Mouse (Mus musculus) neural tube, embryonic 11.5 days (tissue): ENCODE measurements around the gene 1810010H24Rik. TPM values are rescaled to one million over a fixed set of nuclear protein-coding genes. Genes with fewer than 3 reads are reported as not detected.
A peak's percentile ranks its signal among the peaks of the same experiment; 100 is the strongest.
"Not testable (repeated sequence)": the region's sequence is repeated elsewhere in the genome, so short reads cannot be mapped to it uniquely, and the experiment has no call there.

ENCODE experiments used
- ATAC-seq: fragments of 200-750 bp; cut with Nextera tagmentation; 2 replicates; pipeline ENCODE4 v1.8.0; 2017; ENCODE audit warnings: moderate number of reproducible peaks, mild to moderate bottlenecking, moderate TSS enrichment, moderate library complexity; ENCODE audit not compliant: insufficient read depth, low FRiP score, low TSS enrichment
- DNase-seq: peaks from one replicate; pipeline ENCODE4 v3.0.0-alpha.2; 2015; ENCODE audit warnings: low spot score
- H3K27ac ChIP-seq: fragments of 300-500 bp; sonication (generic); 2 replicates; pipeline ENCODE4 v1.5.1; 2014; ENCODE audit warnings: low read depth, mild to moderate bottlenecking, low read length
- H3K27me3 ChIP-seq: fragments of 300-500 bp; sonication (generic); 2 replicates; pipeline ENCODE4 v1.6.1; 2014; ENCODE audit warnings: mild to moderate bottlenecking, low read length, mixed read lengths; ENCODE audit not compliant: control insufficient read depth, insufficient read depth
- H3K36me3 ChIP-seq: fragments of 300-500 bp; sonication (generic); 2 replicates; pipeline ENCODE4 v1.6.1; 2014; ENCODE audit warnings: mild to moderate bottlenecking, low read length, moderate library complexity, mixed read lengths; ENCODE audit not compliant: control insufficient read depth, insufficient read depth
- H3K4me1 ChIP-seq: fragments of 300-500 bp; sonication (generic); 2 replicates; pipeline ENCODE4 v1.6.1; 2014; ENCODE audit warnings: low read length, mixed read lengths; ENCODE audit not compliant: control insufficient read depth, insufficient read depth
- H3K4me2 ChIP-seq: fragments of 300-500 bp; sonication (generic); 2 replicates; pipeline ENCODE4 v1.6.1; 2014; ENCODE audit warnings: low read depth, mild to moderate bottlenecking, moderate library complexity
- H3K4me3 ChIP-seq: fragments of 300-500 bp; sonication (generic); 2 replicates; pipeline ENCODE4 v1.5.1; 2014; ENCODE audit warnings: low read depth, low read length
- H3K9ac ChIP-seq: fragments of 300-500 bp; sonication (generic); 2 replicates; pipeline ENCODE4 v1.6.1; 2014; ENCODE audit warnings: mild to moderate bottlenecking, low read length
- H3K9me3 ChIP-seq: fragments of 300-500 bp; sonication (generic); 2 replicates; pipeline ENCODE4 v1.6.1; 2016; ENCODE audit warnings: low read length; ENCODE audit not compliant: control insufficient read depth
- WGBS: fragments of 180-500 bp; shearing (Covaris S2); extraction: QIAGEN DNeasy Blood & Tissue Kit; methylation state at CpG from one replicate; pipeline ENCODE4 v1.1.7; 2014; 5-methylcytosine and 5-hydroxymethylcytosine counted together
- polyA plus RNA-seq: library from polyadenylated mRNA; unstranded; fragments of >200 nt; fragmentation: Nextera tagmentation; extraction: Ambion mirVana; gene quantifications from 2 replicates; pipeline ENCODE4 v1.2.1, GENCODE M21; 2014

The 1810010H24Rik gene
- polyA plus RNA-seq, result 3.5 and 4.5 TPM in 2 replicates

- peak within 1 kb of the TSS; percentile 50 for H3K4me3 ChIP-seq
- H3K9ac ChIP-seq, result peak within 1 kb of the TSS; percentile 63
- no peaks in the 10 kb centered on the region for H3K27me3 ChIP-seq
- H3K36me3 ChIP-seq, result no peaks in the 10 kb centered on the region
- H3K4me1 ChIP-seq, result peaks cover 12% of the 10 kb centered on the region
- ATAC-seq, result peak; percentile 12; the same call in 1 of the 2 replicates
- peak within 1 kb of the TSS; percentile 94 for H3K4me2 ChIP-seq
- H3K9me3 ChIP-seq, result no peaks in the 10 kb centered on the region
- under 1% methylated on average over 45 of the region's 45 CpGs for WGBS
- H3K27ac ChIP-seq, result no peak within 1 kb of the TSS
- peak; percentile 57 for DNase-seq
Measured at GRCm38 (mm10) chr11:107025411-107026321, at the start of gene 1810010H24Rik. TSS of gene 1810010H24Rik (plus strand) at chr11:107025681.

DNA sequence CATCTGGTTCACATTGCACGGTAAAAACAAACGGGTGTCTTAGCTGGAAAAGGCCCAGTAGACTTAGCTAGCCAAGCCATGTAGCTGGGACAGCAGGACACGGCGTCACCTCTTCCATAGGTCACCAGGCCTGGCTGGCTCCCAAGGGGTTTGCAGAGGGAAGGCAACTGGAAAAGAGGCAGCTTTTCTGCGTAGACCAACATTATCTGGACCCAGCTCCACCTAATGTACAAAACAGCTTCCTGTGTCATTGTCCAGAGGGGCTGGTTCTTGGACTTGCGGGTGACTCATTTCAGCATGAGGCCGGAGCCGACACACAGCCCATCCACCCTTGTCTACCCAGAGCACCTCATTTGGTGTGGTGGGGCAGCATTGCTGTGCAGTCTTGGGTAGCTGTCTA lies 49.3 kb upstream of the 1810010H24Rik start:
- no peak for ATAC-seq
- Histone ChIP-seq H3K27ac (no peak overlapping the region), H3K36me3 (no peaks in the 10 kb centered on the region), H3K9me3 (no peaks in the 10 kb centered on the region), H3K4me2 (no peak overlapping the region), H3K9ac (no peak overlapping the region), H3K4me1 (no peaks in the 10 kb centered on the region), H3K27me3 (no peaks in the 10 kb centered on the region), H3K4me3 (no peak overlapping the region)
- WGBS, result 80% methylated on average over 8 of the region's 8 CpGs
- no peak for DNase-seq

DNA sequence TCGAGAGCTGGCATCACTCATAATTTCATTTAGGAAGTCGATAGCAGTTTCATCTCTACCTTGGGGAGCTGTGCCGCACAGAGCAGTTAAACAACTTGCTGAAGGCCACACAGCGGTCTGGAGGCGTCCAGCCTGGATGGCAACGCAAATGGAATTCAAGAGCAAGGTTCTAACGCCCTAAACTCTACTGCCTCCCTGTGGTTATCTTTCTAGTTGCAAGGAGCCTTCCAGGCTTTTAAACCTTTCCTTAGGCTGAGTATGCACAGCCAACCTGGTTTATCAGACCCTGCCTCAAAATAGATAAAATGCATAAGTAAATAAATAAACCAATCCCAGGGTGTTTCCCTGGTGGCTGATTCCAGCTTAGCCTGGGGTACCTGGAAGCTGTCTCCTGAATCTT lies 45.0 kb upstream of the 1810010H24Rik start:
- no peak overlapping the region for H3K27ac ChIP-seq
- WGBS, result 25% methylated on average over 7 of the region's 7 CpGs
- H3K9me3 ChIP-seq, result no peaks in the 10 kb centered on the region
- H3K4me3 ChIP-seq, result no peak overlapping the region
- H3K36me3 ChIP-seq, result no peaks in the 10 kb centered on the region
- no peak overlapping the region for H3K9ac ChIP-seq
- ATAC-seq (no peak; the same call in 1 of the 2 replicates), DNase-seq (peak; percentile 64)
- no peaks in the 10 kb centered on the region for H3K4me1 ChIP-seq
- no peak overlapping the region for H3K4me2 ChIP-seq
- H3K27me3 ChIP-seq, result no peaks in the 10 kb centered on the region

DNA sequence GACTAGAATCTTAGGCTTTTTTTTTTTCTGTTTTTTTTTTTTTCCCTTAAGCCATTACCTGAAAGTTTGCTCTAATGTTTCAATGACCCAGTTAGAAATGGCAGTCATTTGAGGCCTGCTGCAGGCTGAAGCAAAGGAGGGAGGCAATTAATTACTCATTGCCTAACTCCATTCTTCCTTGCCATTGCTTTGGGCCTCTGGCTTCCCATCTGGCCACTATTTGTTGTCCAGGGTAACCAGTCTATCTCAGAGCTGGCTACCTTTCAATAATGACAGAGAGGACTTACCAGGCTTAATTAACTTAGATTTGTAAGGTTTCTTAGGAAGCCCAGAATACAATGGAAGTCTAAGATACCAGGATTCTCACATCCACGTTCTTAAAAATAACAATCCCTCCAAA lies 43.7 kb upstream of the 1810010H24Rik start:
- no peak for ATAC-seq
- H3K27me3 ChIP-seq, result no peaks in the 10 kb centered on the region
- no peak overlapping the region for H3K4me2 ChIP-seq
- H3K4me3 ChIP-seq, result no peak overlapping the region
- H3K9ac ChIP-seq, result no peak overlapping the region
- DNase-seq, result peak; percentile 26
- H3K4me1 ChIP-seq, result no peaks in the 10 kb centered on the region
- H3K36me3 ChIP-seq, result no peaks in the 10 kb centered on the region; the same call in 1 of the 2 replicates
- H3K27ac ChIP-seq, result no peak overlapping the region
- no peaks in the 10 kb centered on the region for H3K9me3 ChIP-seq
- WGBS, result 38% methylated on average over 1 of the region's 1 CpGs

- Histone ChIP-seq H3K4me3 (no peak overlapping the region), H3K27ac (no peak overlapping the region), H3K36me3 (no peaks in the 10 kb centered on the region; the same call in 1 of the 2 replicates), H3K4me1 (no peaks in the 10 kb centered on the region), H3K4me2 (no peak overlapping the region), H3K9me3 (no peaks in the 10 kb centered on the region), H3K27me3 (no peaks in the 10 kb centered on the region), H3K9ac (no peak overlapping the region)
- 56% methylated on average over 5 of the region's 5 CpGs for WGBS
- ATAC-seq, result no peak
- DNase-seq, result no peak
Measured at GRCm38 (mm10) chr11:106982351-106982750, 43.1 kb upstream of the 1810010H24Rik start.

- not testable (repeated sequence) for H3K4me1 ChIP-seq, H3K27ac ChIP-seq, ATAC-seq, H3K4me3 ChIP-seq, H3K9me3 ChIP-seq, H3K36me3 ChIP-seq, DNase-seq, H3K9ac ChIP-seq, H3K27me3 ChIP-seq, H3K4me2 ChIP-seq
- 89% methylated on average over 9 of the region's 9 CpGs for WGBS
Measured at GRCm38 (mm10) chr11:106985979-106986604, 39.4 kb upstream of the 1810010H24Rik start.

DNA sequence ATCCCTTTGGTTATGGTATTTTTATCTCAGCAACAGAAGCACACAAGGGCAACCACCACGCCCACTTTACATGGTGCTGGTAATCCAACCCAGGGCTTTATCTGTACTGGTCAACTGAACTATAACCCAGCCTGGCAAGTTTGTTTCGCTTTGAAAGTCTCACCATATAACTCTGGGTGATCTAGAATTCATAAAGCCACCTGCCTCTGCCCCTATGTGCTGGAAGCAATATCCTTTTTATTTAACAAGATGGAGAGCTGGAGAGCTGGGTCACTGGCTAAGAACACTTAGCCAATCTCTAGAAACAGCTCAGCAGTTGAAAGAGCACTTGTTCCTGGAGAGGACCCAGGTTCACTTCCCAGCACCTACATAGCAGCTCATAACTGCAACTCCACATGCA lies 38.1 kb upstream of the 1810010H24Rik start:
- H3K4me1 ChIP-seq, result no peaks in the 10 kb centered on the region
- no peak overlapping the region for H3K27ac ChIP-seq
- H3K36me3 ChIP-seq, result peaks cover 11% of the 10 kb centered on the region
- no peak overlapping the region for H3K4me2 ChIP-seq
- WGBS, result 94% methylated on average over 2 of the region's 2 CpGs
- no peaks in the 10 kb centered on the region for H3K9me3 ChIP-seq
- H3K4me3 ChIP-seq, result no peak overlapping the region
- ATAC-seq, result no peak
- no peak overlapping the region for H3K9ac ChIP-seq
- DNase-seq, result no peak
- H3K27me3 ChIP-seq, result no peaks in the 10 kb centered on the region

DNA sequence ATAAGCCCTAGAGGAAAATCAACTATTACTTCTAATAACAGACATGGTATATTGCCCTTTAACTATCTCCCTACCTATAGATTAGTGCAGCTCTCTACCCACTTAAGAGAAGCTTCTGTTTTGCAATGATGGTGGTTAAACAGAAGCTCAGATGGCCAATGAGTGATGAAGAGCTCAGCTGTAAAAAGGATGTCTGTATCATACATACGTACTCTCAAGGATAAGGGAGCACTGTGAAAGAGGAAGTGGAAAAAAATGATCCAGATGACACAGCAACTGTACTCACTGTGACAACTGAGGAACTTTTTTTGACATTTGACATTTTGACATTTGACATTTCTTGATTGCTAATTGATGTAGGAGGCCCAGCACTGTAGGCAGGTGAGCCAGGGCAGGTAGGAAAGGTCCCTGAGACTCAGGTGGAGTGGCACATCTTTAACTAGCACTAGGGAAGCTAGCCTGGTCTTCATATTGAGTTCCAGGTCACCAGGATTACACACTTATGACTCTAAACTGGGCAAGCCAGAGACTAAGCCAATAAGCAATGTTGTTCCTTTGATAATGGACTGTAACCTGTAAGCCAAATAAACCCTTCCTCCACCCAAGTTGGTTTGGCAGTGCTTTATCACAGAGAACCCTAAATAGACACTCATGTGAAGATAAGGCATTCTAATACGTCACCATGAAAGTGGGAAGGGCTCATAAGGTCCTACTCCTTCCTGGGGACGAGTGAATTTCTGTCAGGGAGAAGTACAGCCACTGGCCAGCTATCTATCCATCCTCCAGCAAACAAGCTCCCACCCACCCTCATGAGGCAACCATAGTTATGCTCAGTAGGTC lies 31.0 kb upstream of the 1810010H24Rik start:
- no peak overlapping the region for H3K4me3 ChIP-seq
- WGBS, result 91% methylated on average over 3 of the region's 3 CpGs
- H3K9me3 ChIP-seq, result no peaks in the 10 kb centered on the region
- H3K9ac ChIP-seq, result no peak overlapping the region
- H3K27me3 ChIP-seq, result no peaks in the 10 kb centered on the region
- H3K27ac ChIP-seq, result no peak overlapping the region
- no peak overlapping the region for H3K4me2 ChIP-seq
- no peak for DNase-seq
- peaks cover 23% of the 10 kb centered on the region for H3K36me3 ChIP-seq
- peaks cover 9% of the 10 kb centered on the region; the same call in 1 of the 2 replicates for H3K4me1 ChIP-seq
- ATAC-seq, result no peak
